Mouse (Mus musculus) neural tube, embryonic 11.5 days (tissue): ENCODE measurements around the gene Arih1. TPM values are rescaled to one million over a fixed set of nuclear protein-coding genes. Genes with fewer than 3 reads are reported as not detected.

Source experiments
- ATAC-seq: fragments of 200-750 bp; cut with Nextera tagmentation; 2 replicates; pipeline ENCODE4 v1.8.0; 2017; ENCODE audit warnings: moderate number of reproducible peaks, mild to moderate bottlenecking, moderate TSS enrichment, moderate library complexity; ENCODE audit not compliant: insufficient read depth, low FRiP score, low TSS enrichment
- DNase-seq: peaks from one replicate; pipeline ENCODE4 v3.0.0-alpha.2; 2015; ENCODE audit warnings: low spot score
- H3K27ac ChIP-seq: fragments of 300-500 bp; sonication (generic); 2 replicates; pipeline ENCODE4 v1.5.1; 2014; ENCODE audit warnings: low read depth, mild to moderate bottlenecking, low read length
- H3K27me3 ChIP-seq: fragments of 300-500 bp; sonication (generic); 2 replicates; pipeline ENCODE4 v1.6.1; 2014; ENCODE audit warnings: mild to moderate bottlenecking, low read length, mixed read lengths; ENCODE audit not compliant: control insufficient read depth, insufficient read depth
- H3K36me3 ChIP-seq: fragments of 300-500 bp; sonication (generic); 2 replicates; pipeline ENCODE4 v1.6.1; 2014; ENCODE audit warnings: mild to moderate bottlenecking, low read length, moderate library complexity, mixed read lengths; ENCODE audit not compliant: control insufficient read depth, insufficient read depth
- H3K4me1 ChIP-seq: fragments of 300-500 bp; sonication (generic); 2 replicates; pipeline ENCODE4 v1.6.1; 2014; ENCODE audit warnings: low read length, mixed read lengths; ENCODE audit not compliant: control insufficient read depth, insufficient read depth
- H3K4me2 ChIP-seq: fragments of 300-500 bp; sonication (generic); 2 replicates; pipeline ENCODE4 v1.6.1; 2014; ENCODE audit warnings: low read depth, mild to moderate bottlenecking, moderate library complexity
- H3K4me3 ChIP-seq: fragments of 300-500 bp; sonication (generic); 2 replicates; pipeline ENCODE4 v1.5.1; 2014; ENCODE audit warnings: low read depth, low read length
- H3K9ac ChIP-seq: fragments of 300-500 bp; sonication (generic); 2 replicates; pipeline ENCODE4 v1.6.1; 2014; ENCODE audit warnings: mild to moderate bottlenecking, low read length
- H3K9me3 ChIP-seq: fragments of 300-500 bp; sonication (generic); 2 replicates; pipeline ENCODE4 v1.6.1; 2016; ENCODE audit warnings: low read length; ENCODE audit not compliant: control insufficient read depth
- WGBS: fragments of 180-500 bp; shearing (Covaris S2); extraction: QIAGEN DNeasy Blood & Tissue Kit; methylation state at CpG from one replicate; pipeline ENCODE4 v1.1.7; 2014; 5-methylcytosine and 5-hydroxymethylcytosine counted together
- polyA plus RNA-seq: library from polyadenylated mRNA; unstranded; fragments of >200 nt; fragmentation: Nextera tagmentation; extraction: Ambion mirVana; gene quantifications from 2 replicates; pipeline ENCODE4 v1.2.1, GENCODE M21; 2014

The Arih1 gene
- polyA plus RNA-seq, 1 experiment from 2014 or later = 18.5 TPM

DNA sequence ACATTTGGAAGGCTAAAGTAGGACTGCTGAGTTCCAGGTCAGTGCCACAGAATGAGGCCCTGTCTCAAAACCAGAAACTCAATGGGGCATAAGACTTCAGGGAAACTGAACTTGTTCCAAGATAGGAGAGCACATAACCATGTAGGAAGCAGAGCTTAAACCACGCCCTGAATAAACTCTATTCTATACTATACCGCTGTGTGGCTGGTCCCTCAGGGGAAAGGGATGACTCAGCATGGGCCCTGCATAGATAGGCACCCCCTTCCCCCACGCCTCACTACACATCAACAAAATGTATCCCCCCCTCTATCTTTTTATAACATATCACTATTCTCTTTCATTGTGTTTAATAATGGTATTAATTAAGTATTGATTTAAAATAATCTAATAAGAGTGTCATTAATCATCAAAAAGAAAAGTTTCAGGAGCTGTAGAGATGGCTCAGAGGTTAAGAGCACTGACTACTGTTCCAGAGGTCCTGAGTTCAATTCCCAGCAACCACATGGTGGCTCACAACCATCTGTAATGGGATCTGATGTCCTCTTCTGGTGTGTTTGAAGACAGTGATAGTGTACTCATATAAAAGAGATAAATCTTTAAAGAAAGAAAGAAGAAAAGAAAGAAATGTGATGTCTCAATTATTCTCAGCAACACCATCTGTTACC lies 30.9 kb downstream of the Arih1 start:
- H3K4me2 ChIP-seq = no peak overlapping the region
- DNase-seq (no peak), ATAC-seq (no peak)
- no peak overlapping the region for H3K27ac ChIP-seq
- H3K27me3 ChIP-seq = no peaks in the 10 kb centered on the region
- H3K9me3 ChIP-seq = no peaks in the 10 kb centered on the region
- H3K4me3 ChIP-seq = no peak overlapping the region
- H3K9ac ChIP-seq = no peak overlapping the region
- no peaks in the 10 kb centered on the region for H3K36me3 ChIP-seq
- no peaks in the 10 kb centered on the region; the same call in 1 of the 2 replicates for H3K4me1 ChIP-seq
- WGBS = 87% methylated on average over 3 of the region's 3 CpGs

DNA sequence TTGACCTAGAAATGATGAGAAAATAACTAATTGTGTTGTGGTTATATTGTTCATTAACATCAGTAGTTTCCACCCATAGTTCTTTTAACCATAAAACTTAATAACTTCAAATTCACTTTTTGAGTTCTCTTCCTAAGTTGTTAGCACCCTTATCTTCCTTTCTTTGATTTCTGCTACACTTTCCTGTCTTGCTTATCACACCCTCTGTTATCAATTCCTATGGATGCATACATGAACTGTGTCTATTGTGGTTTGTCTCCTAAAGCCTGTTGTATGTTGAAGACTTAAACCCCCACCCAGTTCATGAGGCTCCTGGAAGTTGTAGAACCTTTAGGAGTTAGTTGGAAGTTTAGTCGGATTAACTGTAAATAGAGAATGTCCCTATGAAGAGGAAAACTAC lies 52.7 kb downstream of the Arih1 start:
- Histone ChIP-seq H3K4me2 (no peak overlapping the region), H3K9me3 (no peaks in the 10 kb centered on the region), H3K27ac (no peak overlapping the region), H3K27me3 (no peaks in the 10 kb centered on the region), H3K36me3 (no peaks in the 10 kb centered on the region), H3K4me3 (no peak overlapping the region), H3K9ac (no peak overlapping the region), H3K4me1 (no peaks in the 10 kb centered on the region)
- ATAC-seq = no peak
- DNase-seq = no peak
- WGBS = 97% methylated on average over 1 of the region's 1 CpGs

DNA sequence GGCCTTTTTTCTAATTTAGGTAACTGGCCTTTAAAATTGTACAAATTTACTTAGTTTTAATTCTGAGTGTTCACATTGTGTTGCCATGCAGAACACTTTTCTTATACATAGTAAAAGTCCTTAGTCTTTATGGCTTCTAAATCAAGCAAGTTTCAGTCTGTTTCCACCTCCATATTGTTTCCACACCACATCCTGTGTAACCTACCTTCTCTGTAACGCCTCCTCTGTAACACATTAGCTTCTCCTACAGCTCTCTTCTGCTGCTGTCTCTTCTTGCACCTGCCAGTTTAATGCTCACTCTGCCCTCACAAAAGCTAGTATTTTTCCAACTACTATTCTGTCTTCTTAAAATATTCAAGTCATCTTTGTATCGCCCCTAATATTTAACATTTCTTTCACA lies 54.8 kb downstream of the Arih1 start:
- DNase-seq = no peak
- Histone ChIP-seq H3K36me3 (no peaks in the 10 kb centered on the region), H3K4me3 (no peak overlapping the region), H3K9ac (no peak overlapping the region), H3K27ac (no peak overlapping the region), H3K9me3 (no peaks in the 10 kb centered on the region), H3K4me2 (no peak overlapping the region), H3K4me1 (no peaks in the 10 kb centered on the region), H3K27me3 (no peaks in the 10 kb centered on the region)
- 95% methylated on average over 2 of the region's 2 CpGs for WGBS
- no peak for ATAC-seq

DNA sequence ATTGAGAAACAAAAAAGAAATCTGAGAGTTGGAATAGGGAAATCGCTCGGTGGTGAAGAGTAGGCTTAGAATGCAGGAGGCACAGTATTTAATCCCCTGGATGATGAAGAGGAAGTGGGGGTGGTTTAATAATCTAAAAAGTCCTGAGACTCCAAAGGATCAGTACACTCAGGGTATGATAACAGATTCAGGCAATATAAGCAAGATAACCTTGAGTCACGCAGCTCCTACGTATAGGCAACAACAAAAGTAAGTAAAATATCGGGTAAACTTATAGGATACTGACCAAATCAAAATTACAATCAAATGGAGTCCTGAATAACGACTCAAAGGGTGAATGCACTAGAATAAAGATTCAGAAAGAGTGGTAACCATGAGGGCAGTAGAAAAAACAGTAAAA lies 65.9 kb downstream of the Arih1 start:
- H3K27ac ChIP-seq = no peak overlapping the region
- no peak overlapping the region for H3K4me2 ChIP-seq

DNA sequence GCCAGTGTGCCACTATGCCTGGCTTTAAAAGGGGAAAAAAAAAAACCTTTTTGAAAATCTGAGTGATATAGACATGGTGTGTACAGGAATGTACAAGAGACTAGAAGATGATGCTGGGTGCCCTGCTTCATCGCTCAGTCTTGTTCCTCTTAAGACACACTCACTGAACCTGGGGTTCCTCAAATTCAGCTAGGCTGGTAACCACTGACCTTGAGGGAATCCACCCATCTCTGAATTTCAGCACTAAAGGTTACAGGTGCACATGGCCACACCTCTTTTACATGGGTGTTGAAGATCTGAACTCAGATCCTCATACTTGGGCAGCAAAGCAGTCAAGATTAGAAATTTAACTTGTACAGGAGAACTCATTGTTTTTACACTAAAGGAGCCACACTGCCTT lies 79.1 kb downstream of the Arih1 start:
- Histone ChIP-seq H3K9ac (no peak overlapping the region), H3K27me3 (no peaks in the 10 kb centered on the region), H3K9me3 (no peaks in the 10 kb centered on the region), H3K4me2 (no peak overlapping the region), H3K4me3 (no peak overlapping the region), H3K4me1 (no peaks in the 10 kb centered on the region), H3K27ac (no peak overlapping the region), H3K36me3 (peaks cover 2% of the 10 kb centered on the region; the same call in 1 of the 2 replicates)
- DNase-seq (no peak), ATAC-seq (no peak)
- WGBS = 97% methylated on average over 1 of the region's 1 CpGs

More for the DNA sequence above, 65.9 kb downstream of the Arih1 start:
- no peak for DNase-seq
- ATAC-seq = no peak
- H3K27me3 ChIP-seq = no peaks in the 10 kb centered on the region
- H3K9me3 ChIP-seq = no peaks in the 10 kb centered on the region
- H3K4me1 ChIP-seq = no peaks in the 10 kb centered on the region
- no peak overlapping the region for H3K9ac ChIP-seq
- H3K36me3 ChIP-seq = no peaks in the 10 kb centered on the region
- WGBS = 93% methylated on average over 6 of the region's 6 CpGs
- H3K4me3 ChIP-seq = no peak overlapping the region

DNA sequence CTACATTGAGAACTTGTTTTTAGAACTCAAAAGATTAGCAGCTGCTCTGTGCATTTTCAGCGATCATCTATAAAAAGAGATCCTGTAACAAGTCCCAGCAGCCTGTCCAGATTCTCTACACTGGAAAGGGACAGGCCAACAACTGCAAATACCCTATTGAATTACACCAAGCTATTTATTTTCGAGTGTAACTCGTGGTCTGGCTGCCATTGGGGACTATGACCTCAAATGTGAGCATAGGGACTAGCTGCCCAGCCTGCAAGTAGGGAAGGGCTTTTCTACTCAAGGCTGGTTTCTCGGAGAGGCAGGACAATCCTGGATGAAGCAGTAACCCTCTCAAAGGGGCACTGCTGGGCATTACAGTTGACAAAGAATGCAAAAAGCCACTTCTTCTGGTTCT lies 97.3 kb downstream of the Arih1 start:
- Histone ChIP-seq H3K27ac (no peak overlapping the region), H3K9ac (no peak overlapping the region), H3K27me3 (no peaks in the 10 kb centered on the region), H3K36me3 (peaks cover 5% of the 10 kb centered on the region), H3K4me1 (no peaks in the 10 kb centered on the region), H3K4me3 (no peak overlapping the region), H3K9me3 (no peaks in the 10 kb centered on the region), H3K4me2 (no peak overlapping the region)
- ATAC-seq = no peak
- no peak for DNase-seq
- whole genome bisulfite sequencing = 84% methylated on average over 4 of the region's 4 CpGs

DNA sequence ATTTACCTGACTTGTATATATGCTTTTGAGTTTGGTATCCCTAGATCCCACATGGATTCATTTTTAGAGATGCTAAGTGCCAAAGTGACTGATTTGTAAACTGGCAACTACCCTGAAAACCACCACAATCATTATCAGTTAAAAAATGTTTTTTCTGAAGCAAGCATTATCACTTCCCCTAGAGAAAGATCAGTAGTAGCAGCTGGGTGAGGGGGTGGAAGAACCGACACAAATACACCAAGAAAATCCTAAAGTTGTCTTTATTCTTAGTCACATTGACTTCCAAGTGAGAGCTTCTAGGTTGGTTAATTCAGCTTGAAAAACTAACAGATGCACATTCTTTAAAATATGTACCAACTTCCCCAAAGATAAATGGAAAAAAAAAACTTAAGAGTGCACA lies 98.1 kb downstream of the Arih1 start:
- ATAC-seq = no peak
- no peaks in the 10 kb centered on the region for H3K9me3 ChIP-seq
- WGBS = 83% methylated on average over 1 of the region's 1 CpGs

DNA sequence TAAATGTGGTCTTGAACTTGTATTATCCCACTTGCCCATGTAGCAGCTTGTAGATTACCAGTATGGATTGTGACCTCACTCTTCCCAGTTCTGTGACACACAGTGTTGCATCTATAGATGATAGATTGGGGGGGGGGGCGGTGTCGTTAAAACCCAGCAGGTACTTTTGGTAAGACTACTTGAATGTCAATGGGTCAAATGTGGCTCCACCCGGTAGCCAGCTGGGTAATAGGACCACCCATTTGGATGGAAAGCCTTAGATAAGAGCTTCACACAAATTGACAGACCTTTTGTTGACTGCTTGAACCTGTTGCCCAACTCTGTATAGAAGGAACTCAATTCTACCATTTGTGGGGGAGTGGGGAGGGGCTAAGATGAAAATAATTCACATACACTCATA lies 99.0 kb downstream of the Arih1 start:
- DNase-seq (no peak), ATAC-seq (no peak)
- Histone ChIP-seq H3K27me3 (no peaks in the 10 kb centered on the region), H3K27ac (no peak overlapping the region), H3K9me3 (no peaks in the 10 kb centered on the region), H3K36me3 (peaks cover 2% of the 10 kb centered on the region; the same call in 1 of the 2 replicates), H3K4me3 (no peak overlapping the region), H3K4me1 (no peaks in the 10 kb centered on the region), H3K4me2 (no peak overlapping the region), H3K9ac (no peak overlapping the region)
- 65% methylated on average over 3 of the region's 3 CpGs for WGBS

More for the DNA sequence above, 98.1 kb downstream of the Arih1 start:
- H3K4me1 ChIP-seq = no peaks in the 10 kb centered on the region
- DNase-seq = no peak
- H3K4me2 ChIP-seq = no peak overlapping the region
- no peak overlapping the region for H3K4me3 ChIP-seq
- no peaks in the 10 kb centered on the region for H3K27me3 ChIP-seq
- H3K27ac ChIP-seq = no peak overlapping the region
- H3K9ac ChIP-seq = no peak overlapping the region
- peaks cover 5% of the 10 kb centered on the region for H3K36me3 ChIP-seq

DNA sequence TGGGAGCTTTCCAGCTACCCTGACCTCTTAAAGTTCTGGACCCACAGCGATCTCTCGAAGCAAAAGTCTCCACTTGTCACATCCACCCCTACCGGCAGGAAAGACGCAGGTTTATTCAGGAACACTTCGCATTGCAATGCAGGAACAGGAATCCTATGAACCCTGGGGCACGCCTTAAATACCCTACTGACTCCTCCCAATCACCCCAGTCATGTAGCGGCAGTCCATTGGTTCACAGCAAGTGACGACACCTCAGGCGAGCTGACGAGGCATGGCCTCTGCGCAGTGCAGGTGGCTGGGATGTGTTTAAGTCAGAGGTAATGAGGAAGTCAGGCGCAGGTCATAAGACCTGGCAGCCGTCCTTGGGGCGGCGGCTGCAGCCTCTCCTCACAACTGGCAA lies 110.8 kb downstream of the Arih1 start:
- H3K27me3 ChIP-seq = no peaks in the 10 kb centered on the region
- no peak overlapping the region for H3K9ac ChIP-seq
- 91% methylated on average over 15 of the region's 15 CpGs for WGBS
- H3K36me3 ChIP-seq = no peaks in the 10 kb centered on the region
- no peak overlapping the region for H3K27ac ChIP-seq
- DNase-seq = no peak
- H3K4me1 ChIP-seq = no peaks in the 10 kb centered on the region
- no peak overlapping the region for H3K4me2 ChIP-seq
- H3K9me3 ChIP-seq = no peaks in the 10 kb centered on the region
- ATAC-seq = no peak
- no peak overlapping the region for H3K4me3 ChIP-seq
